Mouse (Mus musculus): ENCODE data around the gene Glmp. TPM values are rescaled to one million over a fixed set of nuclear protein-coding genes. Genes with fewer than 3 reads are reported as not detected.
A peak's percentile ranks its signal among the peaks of the same experiment; 100 is the strongest.

Gene Glmp
- polyA plus RNA-seq, 1 experiment: 22.5 TPM

DNA sequence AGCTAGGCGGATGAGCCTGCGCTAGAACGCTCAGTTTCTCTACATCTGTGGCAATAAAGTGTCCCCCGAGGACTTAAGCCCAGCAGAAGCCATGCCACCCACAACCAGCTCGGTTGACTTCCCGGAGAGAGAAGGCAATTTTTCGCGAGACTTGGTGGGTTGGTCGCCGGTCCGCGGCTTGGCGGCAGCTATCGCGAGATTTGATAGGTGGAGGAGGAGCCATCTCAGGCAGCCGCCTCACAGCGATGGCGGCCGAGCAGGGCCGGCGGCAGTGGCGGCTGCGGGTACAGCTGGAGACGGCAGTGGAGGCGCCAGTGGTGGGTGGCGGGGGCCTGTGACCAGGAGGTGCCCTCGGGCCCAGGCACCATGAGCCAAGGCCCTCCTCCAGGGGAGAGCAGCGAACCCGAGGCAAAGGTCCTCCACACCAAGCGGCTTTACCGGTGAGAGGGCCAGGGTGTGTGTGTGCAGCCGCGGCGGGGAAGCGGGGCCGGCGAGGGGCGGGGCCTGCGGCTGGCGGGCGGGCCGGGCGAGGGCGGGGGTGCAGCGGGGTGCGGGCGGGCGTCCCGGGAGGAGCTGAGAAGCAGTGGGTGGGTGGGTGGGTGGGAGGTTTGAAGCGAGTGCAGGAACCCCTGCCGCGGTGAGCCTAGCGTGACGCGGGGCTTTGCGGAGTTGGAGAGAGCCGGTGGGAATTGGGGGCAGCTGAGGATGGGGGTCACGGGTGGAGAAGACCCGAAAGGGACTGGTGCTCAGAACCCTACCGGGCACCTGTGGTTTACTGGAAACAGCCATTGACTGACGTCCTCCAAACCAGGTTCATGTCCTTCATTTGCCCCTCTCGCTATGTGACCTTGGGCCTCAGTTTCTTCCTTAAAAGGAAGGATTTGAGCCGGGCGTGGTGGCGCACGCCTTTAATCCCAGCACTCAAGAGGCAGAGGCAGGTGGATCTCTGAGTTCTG lies 11.5 kb downstream of the Glmp start, which contains the start of the genes Tmem79 and Smg5:
Gene Tmem79, minus strand, starts transcription at position 91 of the 956 bp plus-strand sequence.
Gene Smg5, plus strand, starts transcription at position 203 of the 956 bp plus-strand sequence.
- H3K4me1 ChIP-seq (ENCODE audit: control insufficient read depth, insufficient read depth, low read length): peaks cover 18% of the 10 kb centered on the region
- H3K36me3 ChIP-seq (ENCODE audit: control insufficient read depth, insufficient read depth, low read length): no peaks in the 10 kb centered on the region; the same call in 1 of the 2 replicates
- TF ChIP-seq POLR2A (IDR thresholded peaks at IDR 0.05; ENCODE audit: control insufficient read depth, low read depth, low read length): peak; percentile 99
- no peak for TF ChIP-seq CTCF (IDR thresholded peaks at IDR 0.05; ENCODE audit: control insufficient read depth, insufficient read depth, insufficient replicate concordance, low read depth, low read length)
- H3K27ac ChIP-seq (ENCODE audit: control insufficient read depth, insufficient read depth, low read depth, low read length): peak within 1 kb of the TSS; percentile 98
- peak within 1 kb of the TSS; percentile 99 for H3K4me3 ChIP-seq (ENCODE audit: control insufficient read depth, low read depth, low read length)
- no peaks in the 10 kb centered on the region for H3K27me3 ChIP-seq (ENCODE audit: control insufficient read depth, insufficient read depth, low read length)

DNA sequence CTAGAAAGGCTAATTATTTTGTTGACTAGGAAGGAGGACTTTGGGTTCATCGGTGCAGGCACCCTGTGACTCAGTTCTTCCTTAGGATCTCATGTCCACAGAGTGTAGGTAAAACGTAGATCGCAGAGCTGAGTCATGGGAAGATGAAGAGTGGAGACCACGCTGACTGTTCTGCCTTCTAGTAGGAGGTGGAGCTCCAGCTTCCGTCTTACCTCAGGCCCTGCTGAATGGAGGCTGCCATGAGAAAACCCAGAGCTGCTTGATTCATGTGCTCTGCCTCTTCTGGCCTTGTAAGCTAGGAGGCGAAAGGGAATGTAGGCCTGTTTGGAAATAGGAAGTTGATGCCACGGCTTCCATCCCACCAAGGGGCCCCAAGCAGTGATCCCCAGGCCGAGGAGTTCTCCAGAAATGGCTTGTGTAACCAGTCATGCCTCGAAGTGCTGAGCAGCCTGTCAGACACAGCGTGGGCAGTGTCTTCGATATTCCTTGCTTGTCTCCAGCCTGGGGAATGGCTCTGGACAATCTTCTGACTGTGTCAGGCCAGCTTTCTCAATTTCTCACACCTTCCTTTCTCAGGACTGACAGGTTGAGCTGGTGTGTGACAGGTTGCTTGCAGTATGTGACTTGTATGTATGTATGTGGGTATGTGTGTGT lies 12.7 kb downstream of the Glmp start:
- no peak overlapping the region for H3K4me3 ChIP-seq (ENCODE audit: control insufficient read depth, low read depth, low read length)
- H3K27ac ChIP-seq (ENCODE audit: control insufficient read depth, insufficient read depth, low read depth, low read length): no peak overlapping the region
- H3K36me3 ChIP-seq (ENCODE audit: control insufficient read depth, insufficient read depth, low read length): no peaks in the 10 kb centered on the region; the same call in 1 of the 2 replicates
- TF ChIP-seq POLR2A (IDR thresholded peaks at IDR 0.05; ENCODE audit: control insufficient read depth, low read depth, low read length) (no peak), CTCF (IDR thresholded peaks at IDR 0.05; ENCODE audit: control insufficient read depth, insufficient read depth, insufficient replicate concordance, low read depth, low read length) (no peak)
- H3K27me3 ChIP-seq (ENCODE audit: control insufficient read depth, insufficient read depth, low read length): no peaks in the 10 kb centered on the region
- H3K4me1 ChIP-seq (ENCODE audit: control insufficient read depth, insufficient read depth, low read length): peaks cover 14% of the 10 kb centered on the region

DNA sequence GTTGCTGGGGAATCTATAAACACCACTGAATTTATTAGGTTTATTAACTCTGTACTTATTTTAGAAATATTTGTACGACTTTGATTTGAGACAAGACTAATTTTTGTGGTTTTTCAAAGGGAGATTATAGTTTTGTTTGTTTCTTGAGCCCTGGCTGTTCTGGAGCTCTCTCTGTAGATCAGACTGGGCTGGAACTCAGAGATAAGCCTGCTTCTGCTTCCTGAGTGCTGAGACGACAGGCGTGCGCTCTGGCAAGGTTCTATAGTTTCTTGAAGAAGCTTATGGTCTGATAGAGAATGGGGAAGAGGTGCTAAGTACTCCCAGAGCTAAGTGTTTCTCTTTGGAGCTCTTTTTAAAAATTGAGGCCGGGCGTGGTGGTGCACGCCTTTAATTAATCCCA lies 13.5 kb downstream of the Glmp start:
- H3K4me1 ChIP-seq (ENCODE audit: control insufficient read depth, insufficient read depth, low read length): peaks cover 8% of the 10 kb centered on the region
- no peaks in the 10 kb centered on the region; the same call in 1 of the 2 replicates for H3K36me3 ChIP-seq (ENCODE audit: control insufficient read depth, insufficient read depth, low read length)
- H3K27ac ChIP-seq (ENCODE audit: control insufficient read depth, insufficient read depth, low read depth, low read length): no peak overlapping the region
- H3K27me3 ChIP-seq (ENCODE audit: control insufficient read depth, insufficient read depth, low read length): no peaks in the 10 kb centered on the region
- H3K4me3 ChIP-seq (ENCODE audit: control insufficient read depth, low read depth, low read length): no peak overlapping the region
- TF ChIP-seq POLR2A (IDR thresholded peaks at IDR 0.05; ENCODE audit: control insufficient read depth, low read depth, low read length) (no peak), CTCF (IDR thresholded peaks at IDR 0.05; ENCODE audit: control insufficient read depth, insufficient read depth, insufficient replicate concordance, low read depth, low read length) (no peak)

DNA sequence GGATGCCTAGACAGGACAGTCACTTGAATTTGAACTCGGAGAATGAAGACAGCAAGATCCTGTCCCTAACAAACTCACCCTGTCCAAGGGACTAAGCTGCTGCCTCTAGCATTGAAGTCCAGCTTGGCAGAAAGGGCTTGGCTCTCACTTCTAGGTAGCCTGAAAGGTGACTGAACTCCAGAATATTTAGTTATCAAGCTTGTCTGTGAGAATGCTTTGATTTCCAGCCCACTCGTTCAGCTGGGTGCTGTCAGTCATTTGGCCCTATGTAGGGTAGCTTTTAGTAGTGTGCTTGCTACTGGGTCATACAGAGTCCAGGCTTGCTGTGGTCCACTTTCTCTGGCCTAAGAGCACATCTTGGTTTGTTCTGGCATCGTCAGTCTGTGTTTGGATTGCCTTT lies 14.2 kb downstream of the Glmp start:
- H3K4me3 ChIP-seq (ENCODE audit: control insufficient read depth, low read depth, low read length): no peak overlapping the region
- no peak for TF ChIP-seq CTCF (IDR thresholded peaks at IDR 0.05; ENCODE audit: control insufficient read depth, insufficient read depth, insufficient replicate concordance, low read depth, low read length)
- TF ChIP-seq POLR2A (IDR thresholded peaks at IDR 0.05; ENCODE audit: control insufficient read depth, low read depth, low read length): no peak
- no peaks in the 10 kb centered on the region for H3K27me3 ChIP-seq (ENCODE audit: control insufficient read depth, insufficient read depth, low read length)
- no peak overlapping the region for H3K27ac ChIP-seq (ENCODE audit: control insufficient read depth, insufficient read depth, low read depth, low read length)
- peaks cover 3% of the 10 kb centered on the region for H3K36me3 ChIP-seq (ENCODE audit: control insufficient read depth, insufficient read depth, low read length)
- H3K4me1 ChIP-seq (ENCODE audit: control insufficient read depth, insufficient read depth, low read length): peaks cover 8% of the 10 kb centered on the region

DNA sequence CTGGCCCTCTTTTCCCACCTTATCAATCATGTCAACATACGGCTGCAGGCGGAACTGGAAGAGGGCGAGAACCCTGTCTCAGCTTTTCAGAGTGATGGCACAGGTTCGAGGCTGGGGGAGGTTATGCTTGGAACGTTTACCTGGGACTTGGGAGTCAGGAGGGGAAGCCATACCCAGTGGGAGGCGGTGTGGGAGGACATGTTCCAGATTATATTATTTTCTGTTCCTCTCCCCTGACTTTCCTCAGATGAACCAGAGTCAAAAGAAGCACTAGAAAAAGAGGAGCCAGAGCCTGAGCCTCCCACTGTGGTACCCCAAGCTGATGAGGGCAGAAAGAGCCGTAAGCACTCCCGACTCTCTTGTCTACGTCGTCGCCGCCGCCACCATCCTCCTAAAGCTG lies 25.9 kb downstream of the Glmp start:
- TF ChIP-seq POLR2A (IDR thresholded peaks at IDR 0.05; ENCODE audit: control insufficient read depth, low read depth, low read length) (no peak), CTCF (IDR thresholded peaks at IDR 0.05; ENCODE audit: control insufficient read depth, insufficient read depth, insufficient replicate concordance, low read depth, low read length) (no peak)
- H3K27me3 ChIP-seq (ENCODE audit: control insufficient read depth, insufficient read depth, low read length): no peaks in the 10 kb centered on the region
- no peak overlapping the region for H3K27ac ChIP-seq (ENCODE audit: control insufficient read depth, insufficient read depth, low read depth, low read length)
- H3K4me3 ChIP-seq (ENCODE audit: control insufficient read depth, low read depth, low read length): no peak overlapping the region
- no peaks in the 10 kb centered on the region for H3K4me1 ChIP-seq (ENCODE audit: control insufficient read depth, insufficient read depth, low read length)
- peaks cover 13% of the 10 kb centered on the region for H3K36me3 ChIP-seq (ENCODE audit: control insufficient read depth, insufficient read depth, low read length)

DNA sequence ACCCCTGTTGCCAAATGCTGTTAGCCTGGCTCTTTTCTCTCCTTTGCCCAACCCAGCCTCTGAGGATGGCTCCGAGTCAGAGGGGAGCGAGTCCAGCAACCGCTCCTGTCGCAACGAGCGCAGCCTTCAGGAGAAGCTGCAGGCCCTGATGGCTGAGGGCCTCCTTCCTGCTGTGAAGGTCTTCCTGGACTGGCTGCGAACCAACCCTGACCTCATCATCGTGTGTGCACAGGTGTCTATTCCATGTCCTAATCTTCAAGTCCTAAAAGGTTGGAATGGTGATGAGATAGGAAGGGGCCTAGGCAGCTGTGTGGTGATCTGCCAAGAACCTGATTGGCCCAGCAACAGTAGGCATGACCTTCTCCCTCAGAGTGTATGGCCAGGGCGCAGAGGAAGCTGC lies 28.1 kb downstream of the Glmp start:
- Histone ChIP-seq H3K36me3 (ENCODE audit: control insufficient read depth, insufficient read depth, low read length) (peaks cover 11% of the 10 kb centered on the region), H3K4me1 (ENCODE audit: control insufficient read depth, insufficient read depth, low read length) (no peaks in the 10 kb centered on the region), H3K27ac (ENCODE audit: control insufficient read depth, insufficient read depth, low read depth, low read length) (peak overlapping the region; percentile 55; the same call in 1 of the 2 replicates), H3K4me3 (ENCODE audit: control insufficient read depth, low read depth, low read length) (no peak overlapping the region), H3K27me3 (ENCODE audit: control insufficient read depth, insufficient read depth, low read length) (no peaks in the 10 kb centered on the region)
- TF ChIP-seq CTCF (IDR thresholded peaks at IDR 0.05; ENCODE audit: control insufficient read depth, insufficient read depth, insufficient replicate concordance, low read depth, low read length) (no peak), POLR2A (IDR thresholded peaks at IDR 0.05; ENCODE audit: control insufficient read depth, low read depth, low read length) (no peak)

Measured in testis, adult 2 months (tissue).